Mouse (Mus musculus) stomach, postnatal 0 days (tissue): ENCODE measurements around the gene Zfp61.

ENCODE experiments used
- CTCF ChIP-seq: IDR thresholded peaks from 2 replicates; pipeline ENCODE4 v1.5.1; 2016; ENCODE audit warnings: antibody characterized with exemption, low read depth, mild to moderate bottlenecking, moderate library complexity
- EP300 ChIP-seq: optimal IDR thresholded peaks from 2 replicates; pipeline ENCODE3; 2016; ENCODE audit warnings: antibody characterized with exemption

DNA sequence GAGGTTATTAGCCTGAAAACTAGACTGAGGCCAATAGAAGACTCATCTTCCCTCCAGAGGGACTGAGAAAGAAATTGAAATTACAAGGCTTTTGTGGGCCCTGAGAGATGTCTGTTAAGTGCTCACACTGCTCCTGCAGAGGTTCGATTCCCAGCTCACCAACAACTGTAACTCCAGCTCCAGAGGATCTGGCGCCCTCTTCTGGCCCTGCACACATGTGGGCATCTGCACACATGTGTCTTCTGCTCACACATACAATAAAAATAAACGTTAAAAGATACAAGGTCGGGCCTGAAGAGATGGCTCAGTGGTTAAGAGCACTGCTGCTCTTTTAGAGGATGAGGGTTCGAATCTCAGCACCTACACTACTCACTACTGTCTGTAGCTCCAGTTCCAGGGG lies 45.4 kb upstream of the Zfp61 start:
- TF ChIP-seq CTCF (peak; percentile 31; the same call in 1 of the 2 replicates), EP300 (no peak)
